Mouse (Mus musculus) brown adipose tissue, adult 24 weeks (tissue): ENCODE data around the gene Wdr82. TPM values are rescaled to one million over a fixed set of nuclear protein-coding genes. Genes with fewer than 3 reads are reported as not detected.

Source experiments
- H3K27ac ChIP-seq: fragments of 200-500 bp; replicated peaks from 2 replicates; pipeline ENCODE4 v1.5.1; 2012; ENCODE audit warnings: low read depth, mild to moderate bottlenecking, low read length
- H3K4me1 ChIP-seq: fragments of 200-500 bp; 2 replicates; pipeline ENCODE4 v1.6.1; 2012; ENCODE audit warnings: low read length, mixed read lengths; ENCODE audit not compliant: control insufficient read depth, insufficient read depth, insufficient read length
- H3K4me3 ChIP-seq: fragments of 200-500 bp; 2 replicates; pipeline ENCODE4 v1.5.1; 2012; ENCODE audit warnings: low read depth, mild to moderate bottlenecking, low read length, moderate library complexity; ENCODE audit not compliant: insufficient read depth
- polyA plus RNA-seq: library from polyadenylated mRNA; stranded (reverse); fragments of >200 nt; gene quantifications from 2 replicates; pipeline ENCODE4 v1.2.4, GENCODE M21; 2012; ENCODE audit not compliant: missing spikeins, insufficient read depth, insufficient read length

The Wdr82 gene
- polyA plus RNA-seq, 1 experiment, result 19.7 TPM

GRCm38 (mm10) chr9:106175552-106176200 is 4.9 kb downstream of the Wdr82 start:
- Histone ChIP-seq H3K4me3 (no peak overlapping the region), H3K4me1 (peaks cover 9% of the 10 kb centered on the region), H3K27ac (no peak overlapping the region)

GRCm38 (mm10) chr9:106176769-106177168 is 6.0 kb downstream of the Wdr82 start:
- H3K4me3 ChIP-seq, result no peak overlapping the region
- H3K27ac ChIP-seq, result no peak overlapping the region
- peaks cover 9% of the 10 kb centered on the region for H3K4me1 ChIP-seq

- Histone ChIP-seq H3K4me3 (no peak overlapping the region), H3K4me1 (peaks cover 9% of the 10 kb centered on the region), H3K27ac (no peak overlapping the region)
Observed at GRCm38 (mm10) chr9:106177799-106178198, 7.1 kb downstream of the Wdr82 start.

- Histone ChIP-seq H3K4me1 (no peaks in the 10 kb centered on the region), H3K27ac (no peak overlapping the region), H3K4me3 (no peak overlapping the region)
Observed at GRCm38 (mm10) chr9:106179454-106179853, 8.7 kb downstream of the Wdr82 start.

GRCm38 (mm10) chr9:106179964-106180363 is 9.2 kb downstream of the Wdr82 start:
- Histone ChIP-seq H3K4me1 (no peaks in the 10 kb centered on the region), H3K27ac (no peak overlapping the region), H3K4me3 (no peak overlapping the region)

- Histone ChIP-seq H3K27ac (no peak overlapping the region), H3K4me1 (no peaks in the 10 kb centered on the region), H3K4me3 (no peak overlapping the region)
Observed at GRCm38 (mm10) chr9:106182146-106182545, 11.4 kb downstream of the Wdr82 start.

- H3K4me1 ChIP-seq, result no peaks in the 10 kb centered on the region
- no peak overlapping the region for H3K27ac ChIP-seq
- H3K4me3 ChIP-seq, result no peak overlapping the region
Observed at GRCm38 (mm10) chr9:106183996-106184395, 13.3 kb downstream of the Wdr82 start.

- Histone ChIP-seq H3K4me3 (no peak overlapping the region), H3K27ac (0 out of 2 replicates have a peak overlapping the region, but pooled peaks have one; percentile 17), H3K4me1 (peaks cover 3% of the 10 kb centered on the region; the same call in 1 of the 2 replicates)
Observed at GRCm38 (mm10) chr9:106191355-106191754, 20.6 kb downstream of the Wdr82 start.

- Histone ChIP-seq H3K4me3 (no peak overlapping the region), H3K4me1 (peaks cover 3% of the 10 kb centered on the region; the same call in 1 of the 2 replicates), H3K27ac (no peak overlapping the region)
Observed at GRCm38 (mm10) chr9:106192024-106192423, 21.3 kb downstream of the Wdr82 start.

- Histone ChIP-seq H3K27ac (0 out of 2 replicates have a peak overlapping the region, but pooled peaks have one; percentile 5), H3K4me3 (no peak overlapping the region), H3K4me1 (peaks cover 7% of the 10 kb centered on the region)
Observed at GRCm38 (mm10) chr9:106192998-106193397, 22.3 kb downstream of the Wdr82 start.

GRCm38 (mm10) chr9:106193930-106194807 is 23.4 kb downstream of the Wdr82 start:
- no peak overlapping the region for H3K4me3 ChIP-seq
- peak overlapping the region; percentile 46 for H3K27ac ChIP-seq
- peaks cover 9% of the 10 kb centered on the region for H3K4me1 ChIP-seq

GRCm38 (mm10) chr9:106195693-106196092 is 25.0 kb downstream of the Wdr82 start:
- H3K27ac ChIP-seq, result no peak overlapping the region
- peaks cover 15% of the 10 kb centered on the region for H3K4me1 ChIP-seq
- H3K4me3 ChIP-seq, result no peak overlapping the region

GRCm38 (mm10) chr9:106197081-106197713 is 26.5 kb downstream of the Wdr82 start:
- H3K4me1 ChIP-seq, result peaks cover 15% of the 10 kb centered on the region
- H3K27ac ChIP-seq, result no peak overlapping the region

GRCm38 (mm10) chr9:106197732-106198131 is 27.0 kb downstream of the Wdr82 start:
- H3K27ac ChIP-seq, result 0 out of 2 replicates have a peak overlapping the region, but pooled peaks have one; percentile 52
- H3K4me1 ChIP-seq, result peaks cover 15% of the 10 kb centered on the region
- peak overlapping the region; percentile 83; the same call in 1 of the 2 replicates for H3K4me3 ChIP-seq

More at GRCm38 (mm10) chr9:106197081-106197713, 26.5 kb downstream of the Wdr82 start:
- H3K4me3 ChIP-seq, result no peak overlapping the region

GRCm38 (mm10) chr9:106198962-106199458 is 28.3 kb downstream of the Wdr82 start:
- H3K27ac ChIP-seq, result peak overlapping the region; percentile 74
- H3K4me3 ChIP-seq, result peak overlapping the region; percentile 83
- H3K4me1 ChIP-seq, result peaks cover 18% of the 10 kb centered on the region
